Mouse (Mus musculus) 416B (cell line): ENCODE results near the gene Gm9745.
"Not testable (repeated sequence)": the region's sequence is repeated elsewhere in the genome, so short reads cannot be mapped to it uniquely, and the experiment has no call there.

Source experiments
- DNase-seq: peaks from one replicate; pipeline ENCODE4 v3.0.0; 2011; ENCODE audit warnings: low read depth

Gm9745 gene

DNA sequence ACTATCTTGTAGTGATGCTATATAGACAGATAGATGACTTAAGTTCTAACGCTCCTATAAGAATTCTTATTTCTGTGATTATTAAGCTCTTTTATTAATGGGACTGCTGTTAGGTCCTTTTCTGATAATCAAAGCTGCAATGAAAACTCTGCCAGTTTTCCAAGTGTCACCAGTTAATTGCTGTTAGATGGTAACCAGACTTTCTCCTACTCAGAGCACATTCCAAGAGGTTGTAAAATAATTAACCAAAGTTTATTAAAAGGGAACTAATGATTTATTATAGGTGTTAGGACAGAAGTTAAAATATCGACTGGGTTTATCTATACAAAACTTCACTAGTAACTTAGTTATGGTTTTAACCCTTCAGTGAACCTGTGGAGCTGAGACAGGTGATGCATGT lies 42.0 kb downstream of the Gm9745 start:
- DNase-seq: not testable (repeated sequence)
